Mouse (Mus musculus): ENCODE data around the gene Cd7.

- no peak for TF ChIP-seq CTCF (IDR thresholded peaks at IDR 0.05; ENCODE audit: borderline replicate concordance, extremely low read depth, insufficient read depth, insufficient read length)
- no peak for TF ChIP-seq POLR2A (IDR thresholded peaks at IDR 0.05; ENCODE audit: borderline replicate concordance, extremely low read depth, insufficient read depth, insufficient read length, poor library complexity, severe bottlenecking)
Observed at GRCm38 (mm10) chr11:121013656-121014055, 25.6 kb downstream of the Cd7 start.
